Mouse (Mus musculus) mouse embryonic stem cell (cell line): ENCODE data around the gene Fbxo40.

Experiments used
- in situ Hi-C, 2 experiments: fragments of 300-500 bp; cut with MboI; formaldehyde crosslinking; loops; 1 replicate in 1 of 2; 3 replicates in 1 of 2; pipeline ENCODE4 v1.14.3; 2019 to 2020; ENCODE audit warnings: low sequenced_read_pairs in 2 of 2, low pct_unique_long_range_greater_than_20kb in 1 of 2, mixed read lengths in 1 of 2; ENCODE audit not compliant: unreplicated experiment in 1 of 2

Gene Fbxo40

GRCm38 (mm10) chr16:36989999-36990625 lies at the start of gene Fbxo40:
Gene Fbxo40 (minus strand): TSS chr16:36990467.
- in situ Hi-C loops, result no loop called here

DNA sequence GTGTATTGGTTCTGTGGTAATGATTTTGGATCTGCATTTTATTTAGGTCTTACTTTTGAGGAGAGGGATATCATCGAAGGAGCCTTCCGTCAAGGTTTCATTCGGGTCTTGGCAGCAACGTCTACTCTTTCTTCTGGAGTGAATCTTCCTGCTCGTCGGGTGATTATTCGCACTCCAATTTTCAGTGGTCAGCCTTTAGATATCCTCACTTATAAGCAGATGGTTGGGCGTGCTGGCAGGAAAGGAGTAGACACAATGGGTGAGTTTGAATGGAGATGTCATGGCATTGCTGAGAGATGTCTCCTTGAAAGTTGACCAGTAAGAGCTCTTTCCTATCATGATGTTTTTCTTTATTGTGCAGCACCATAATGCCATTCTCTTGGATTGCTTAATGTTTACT lies 44.5 kb upstream of the Fbxo40 start:
- in situ Hi-C loops, result no loop called here

GRCm38 (mm10) chr16:37031996-37032395 lies 41.7 kb upstream of the Fbxo40 start:
- in situ Hi-C loops, result no loop called here

- in situ Hi-C loops, result no loop called here
Measured at GRCm38 (mm10) chr16:37027581-37027980, 37.3 kb upstream of the Fbxo40 start.

GRCm38 (mm10) chr16:37012336-37012735 lies 22.1 kb upstream of the Fbxo40 start:
- in situ Hi-C loops, result no loop called here

DNA sequence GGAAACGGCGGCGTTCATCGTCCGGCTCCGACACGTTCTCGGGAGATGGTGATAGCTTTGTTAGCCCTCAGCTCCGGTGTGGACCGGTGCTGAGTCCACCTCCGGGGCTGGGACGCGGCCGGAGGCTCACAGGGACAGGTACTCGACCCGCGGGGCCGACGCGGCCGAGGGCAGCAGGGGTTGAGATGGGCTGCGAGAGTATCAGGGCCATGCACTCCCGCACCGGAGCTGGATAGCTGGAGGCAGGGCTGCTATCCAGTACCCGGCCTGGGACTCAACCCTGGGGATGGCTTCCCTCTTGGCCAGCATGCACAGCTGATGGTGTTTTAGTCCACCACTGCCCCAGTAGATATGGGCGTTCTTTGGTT lies 21.6 kb upstream of the Fbxo40 start:
- in situ Hi-C loops, result no loop called here

DNA sequence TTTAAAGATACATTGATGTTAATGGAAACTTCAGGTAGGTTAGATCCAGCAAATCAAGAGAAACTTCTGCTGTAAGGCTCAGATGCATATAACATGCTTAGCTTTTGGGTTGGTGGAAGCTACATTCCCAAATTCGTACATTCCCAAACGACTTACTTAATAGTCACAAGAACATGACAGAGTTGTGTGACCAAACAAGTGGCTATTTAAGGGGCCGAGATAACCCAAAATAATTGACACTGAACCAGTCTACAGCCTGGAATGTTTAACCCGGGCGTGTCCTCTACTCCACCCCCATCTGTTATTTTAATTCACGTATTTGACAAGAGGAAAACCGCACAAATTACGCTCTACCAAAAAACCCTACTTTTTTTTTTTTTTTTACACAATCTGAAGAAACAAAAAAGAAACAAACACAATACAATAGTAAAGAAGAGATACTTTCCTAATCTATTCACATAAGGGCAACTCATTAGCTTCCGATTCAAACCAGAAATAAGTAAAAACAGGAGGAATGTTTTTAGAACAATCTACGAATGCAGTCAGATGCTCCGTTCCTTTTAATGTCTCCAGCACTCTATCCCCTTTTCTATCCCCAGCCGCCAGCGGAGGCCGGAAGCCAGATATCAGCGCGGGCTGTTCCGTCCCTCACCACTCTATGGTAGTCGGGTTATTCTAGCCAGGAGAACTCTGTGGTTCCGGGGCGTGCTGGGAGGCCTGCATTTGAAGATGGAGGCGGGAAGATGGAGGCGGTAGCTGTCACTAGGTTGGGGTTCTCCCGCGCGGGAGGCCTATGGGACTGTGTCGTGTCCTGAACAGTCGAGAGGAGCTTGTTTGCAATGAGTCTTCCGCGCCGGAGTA lies 21.0 kb upstream of the Fbxo40 start, which contains the start of gene Polq:
Gene Polq (plus strand): TSS at position 726 of the 861 bp plus-strand sequence.
- in situ Hi-C loops, result no loop called here

DNA sequence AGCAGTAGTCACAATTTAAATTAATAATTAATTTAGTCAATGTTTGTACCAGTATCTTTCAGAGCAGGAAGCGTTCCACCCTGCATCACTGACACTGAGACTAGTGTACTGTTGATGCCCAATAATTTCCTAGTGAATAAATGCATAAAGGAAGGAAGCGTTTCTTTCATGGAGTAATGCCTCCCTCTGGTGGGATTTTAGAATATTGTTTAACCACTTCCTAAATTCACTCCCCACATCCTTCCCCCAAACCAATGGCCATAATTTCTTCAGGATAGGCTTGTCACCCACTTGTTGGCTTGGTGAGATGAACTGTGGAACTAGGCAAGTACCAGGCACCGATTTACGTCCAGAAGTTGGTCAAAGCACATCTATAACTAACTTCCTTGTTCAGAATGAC lies 20.1 kb upstream of the Fbxo40 start:
- in situ Hi-C loops, result no loop called here

GRCm38 (mm10) chr16:37009262-37009661 lies 19.0 kb upstream of the Fbxo40 start:
- in situ Hi-C loops, result no loop called here

DNA sequence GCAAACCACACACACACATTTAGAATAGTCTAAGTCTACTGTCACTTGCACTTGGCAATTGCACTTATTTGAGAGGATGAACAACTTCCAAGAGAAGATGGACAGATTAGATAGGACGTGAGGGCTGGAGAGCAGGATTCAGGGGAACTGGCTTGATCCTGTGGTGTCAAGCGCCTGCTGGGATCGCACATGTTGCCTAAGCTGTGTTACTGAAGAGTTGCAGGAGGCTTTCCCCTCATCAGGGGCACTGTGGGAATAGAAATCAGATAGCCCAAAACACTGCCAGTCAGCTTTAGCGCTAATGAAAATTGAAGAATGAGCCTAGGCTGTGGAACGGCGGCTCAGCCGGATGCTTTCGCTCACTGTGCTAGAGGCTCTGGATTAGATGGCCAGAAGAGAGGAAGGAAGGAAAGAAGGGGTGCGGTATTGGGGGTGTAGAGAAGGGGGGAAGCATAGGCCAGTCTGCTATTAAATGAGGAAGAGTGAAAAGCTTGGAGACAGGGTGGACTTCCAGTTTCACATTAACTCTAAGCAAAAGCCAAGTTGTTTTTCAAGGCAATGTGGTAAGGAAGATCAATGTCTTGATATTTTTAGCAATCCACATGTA lies 9.2 kb upstream of the Fbxo40 start:
- in situ Hi-C loops, result no loop called here

DNA sequence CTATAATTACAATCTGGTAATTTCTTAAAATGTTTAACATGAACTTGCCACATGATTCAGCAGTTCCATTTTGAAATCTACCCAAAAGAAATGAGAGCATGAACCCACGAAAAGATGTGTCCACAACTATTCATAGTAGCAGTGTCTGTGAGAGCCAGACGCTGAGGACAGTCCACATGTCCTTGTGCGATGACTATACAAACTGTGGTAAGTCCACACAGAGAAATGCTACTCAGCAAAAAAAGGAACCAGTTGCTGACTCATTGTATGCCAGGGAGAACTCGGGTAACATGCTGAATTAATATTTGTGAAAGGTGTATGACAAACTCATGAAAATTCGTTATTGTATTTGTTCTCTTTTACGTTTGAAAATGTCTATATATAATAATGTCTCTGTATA lies 7.4 kb upstream of the Fbxo40 start:
- in situ Hi-C loops, result no loop called here

GRCm38 (mm10) chr16:36989493-36989892 lies 774 bp downstream of the Fbxo40 start:
- in situ Hi-C loops, result no loop called here

DNA sequence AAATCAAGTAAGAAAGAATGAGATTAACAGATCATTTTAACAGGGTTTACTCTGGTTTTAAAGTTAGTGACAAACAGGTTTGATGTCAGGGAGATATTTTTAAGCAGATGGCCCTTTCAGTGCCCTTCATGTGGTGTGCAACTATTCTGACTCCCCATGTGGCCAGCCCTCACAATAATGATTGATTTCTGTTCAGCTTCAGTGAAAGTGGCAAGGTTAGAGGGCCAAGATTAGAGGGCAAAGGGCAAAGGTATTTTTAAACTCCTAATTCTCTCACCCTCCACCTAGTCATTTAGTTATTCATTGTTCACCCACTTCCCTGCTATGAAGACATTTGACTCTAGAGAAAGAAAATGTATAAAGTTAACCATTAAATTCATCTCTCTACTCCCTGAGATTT lies 2.2 kb downstream of the Fbxo40 start:
- in situ Hi-C loops, result no loop called here

DNA sequence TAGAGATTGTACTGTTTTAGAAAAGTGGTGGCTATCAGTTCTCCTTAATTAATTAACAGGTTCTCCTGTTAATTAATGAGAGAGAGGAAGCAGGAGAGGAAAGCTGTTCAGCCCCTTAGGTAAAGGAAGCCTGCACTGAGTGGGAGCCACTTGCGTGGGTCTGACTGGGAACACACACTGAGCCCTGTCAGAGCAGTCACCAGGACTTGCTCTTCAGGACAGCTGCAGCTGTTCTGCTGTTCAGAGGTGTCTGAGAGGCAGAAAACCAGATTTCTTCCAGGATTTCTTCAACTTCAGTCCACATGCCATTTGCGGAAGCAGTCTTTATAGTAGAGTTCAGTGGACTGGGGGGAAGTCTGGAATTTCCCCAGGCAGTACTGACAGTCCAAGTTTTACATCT lies 2.9 kb downstream of the Fbxo40 start:
- in situ Hi-C loops, result no loop called here

GRCm38 (mm10) chr16:36985636-36986042 lies 4.6 kb downstream of the Fbxo40 start:
- in situ Hi-C loops, result no loop called here

GRCm38 (mm10) chr16:36983796-36984195 lies 6.5 kb downstream of the Fbxo40 start:
- in situ Hi-C loops, result no loop called here

GRCm38 (mm10) chr16:36979127-36979526 lies 11.1 kb downstream of the Fbxo40 start:
- in situ Hi-C loops, result no loop called here

- in situ Hi-C loops, result no loop called here
Measured at GRCm38 (mm10) chr16:36963415-36963814, 26.9 kb downstream of the Fbxo40 start.

DNA sequence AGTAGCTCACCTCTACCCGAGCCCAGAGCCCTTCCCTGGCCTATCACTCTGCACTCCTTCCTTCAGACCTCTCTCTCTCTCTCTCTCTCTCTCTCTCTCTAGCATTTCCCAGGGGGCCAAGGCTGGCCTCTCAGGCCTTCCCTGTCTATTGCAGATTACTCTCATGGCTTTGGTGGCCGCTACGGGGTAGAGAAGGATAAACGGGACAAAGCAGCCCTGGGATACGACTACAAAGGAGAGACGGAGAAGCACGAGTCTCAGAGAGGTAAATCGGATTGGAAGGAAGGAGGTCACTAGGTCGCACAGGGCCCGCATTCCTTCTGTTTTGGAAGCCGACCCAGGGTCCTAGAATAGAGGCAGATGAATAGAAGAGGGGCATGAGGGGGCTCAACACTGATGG lies 35.2 kb downstream of the Fbxo40 start:
- in situ Hi-C loops, result no loop called here

DNA sequence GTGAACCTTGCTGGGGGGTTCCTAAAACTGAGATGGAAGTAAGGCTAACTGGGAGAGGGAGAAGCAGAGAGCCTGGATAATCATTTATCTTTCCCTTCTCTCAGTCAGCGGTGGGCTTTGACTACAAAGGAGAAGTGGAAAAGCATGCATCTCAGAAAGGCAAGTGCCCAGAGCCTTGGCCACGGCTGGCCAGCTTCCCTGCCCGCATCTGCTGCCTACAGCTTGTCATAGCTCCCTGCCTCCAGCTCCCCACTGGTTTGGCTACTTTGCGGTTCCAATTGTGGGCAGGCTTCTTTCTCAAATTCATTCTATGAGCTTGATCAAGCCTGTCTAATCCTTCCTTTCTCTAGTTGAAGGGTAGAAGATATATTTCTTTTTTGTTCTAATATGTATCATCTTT lies 39.2 kb downstream of the Fbxo40 start:
- in situ Hi-C loops, result no loop called here
